Mouse (Mus musculus) bone marrow macrophage, adult 2 months (primary cell): ENCODE measurements at regions not wholly inside any gene's neighbourhood (a gene's known extent, or its start where the extent isn't known, plus 50 kb on each side); places are given as distances from the start of the nearest gene placed in this dataset.

Experiments used
- CTCF ChIP-seq: IDR thresholded peaks from 2 replicates; pipeline ENCODE4 v1.5.1; 2012; ENCODE audit warnings: low read depth, mild to moderate bottlenecking, low read length, moderate library complexity
- POLR2A ChIP-seq: IDR thresholded peaks from 2 replicates; pipeline ENCODE4 v1.6.1; 2012; ENCODE audit warnings: mild to moderate bottlenecking, low read depth, low read length, borderline replicate concordance

GRCm38 (mm10) chr14:58439963-58440362, 369.6 kb downstream of the Fgf9 start:
- TF ChIP-seq CTCF (no peak), POLR2A (no peak)
